Mouse (Mus musculus): ENCODE measurements around the gene Spag7. TPM values are rescaled to one million over a fixed set of nuclear protein-coding genes. Genes with fewer than 3 reads are reported as not detected.

Spag7 gene
- 36.9 and 38.6 TPM in 2 replicates for total RNA-seq (2015; ENCODE audit: low replicate concordance)
- total RNA-seq (2017; ENCODE audit: low replicate concordance), result 11.1 and 38.0 TPM in 2 replicates

- ATAC-seq (replicated peaks; ENCODE audit: low FRiP score, poor library complexity, severe bottlenecking), result peak; percentile 86
These were observed at the start of gene Spag7 for GRCm38 (mm10) chr11:70668771-70669505. Gene Spag7, minus strand, starts transcription at chr11:70669416.

- ATAC-seq (replicated peaks; ENCODE audit: low FRiP score, poor library complexity, severe bottlenecking), result no peak
These were observed 49.3 kb upstream of the Spag7 start for GRCm38 (mm10) chr11:70718481-70718880.

GRCm38 (mm10) chr11:70715832-70716231 is 46.6 kb upstream of the Spag7 start:
- ATAC-seq (replicated peaks; ENCODE audit: low FRiP score, poor library complexity, severe bottlenecking), result no peak

GRCm38 (mm10) chr11:70713222-70713621 is 44.0 kb upstream of the Spag7 start:
- no peak for ATAC-seq (replicated peaks; ENCODE audit: low FRiP score, poor library complexity, severe bottlenecking)

GRCm38 (mm10) chr11:70711026-70711425 is 41.8 kb upstream of the Spag7 start:
- no peak for ATAC-seq (replicated peaks; ENCODE audit: low FRiP score, poor library complexity, severe bottlenecking)

- no peak for ATAC-seq (replicated peaks; ENCODE audit: low FRiP score, poor library complexity, severe bottlenecking)
These were observed 36.9 kb upstream of the Spag7 start for GRCm38 (mm10) chr11:70706127-70706526.

GRCm38 (mm10) chr11:70702781-70703180 is 33.6 kb upstream of the Spag7 start:
- no peak for ATAC-seq (replicated peaks; ENCODE audit: low FRiP score, poor library complexity, severe bottlenecking)

- ATAC-seq (replicated peaks; ENCODE audit: low FRiP score, poor library complexity, severe bottlenecking), result no peak
These were observed 32.9 kb upstream of the Spag7 start for GRCm38 (mm10) chr11:70701984-70702733.

- no peak for ATAC-seq (replicated peaks; ENCODE audit: low FRiP score, poor library complexity, severe bottlenecking)
These were observed 32.2 kb upstream of the Spag7 start for GRCm38 (mm10) chr11:70701221-70701955.

- peak; percentile 33; the same call in 1 of the 2 replicates for ATAC-seq (replicated peaks; ENCODE audit: low FRiP score, poor library complexity, severe bottlenecking)
These were observed 31.4 kb upstream of the Spag7 start for GRCm38 (mm10) chr11:70700613-70701012.

GRCm38 (mm10) chr11:70699722-70700556 is 30.7 kb upstream of the Spag7 start, which contains the start of the genes Inca1 and Kif1c:
Gene Inca1, minus strand, starts transcription at chr11:70700155.
Gene Kif1c, plus strand, starts transcription at chr11:70700548.
- peak; percentile 97 for ATAC-seq (replicated peaks; ENCODE audit: low FRiP score, poor library complexity, severe bottlenecking)

GRCm38 (mm10) chr11:70699051-70699450 is 29.8 kb upstream of the Spag7 start:
- ATAC-seq (replicated peaks; ENCODE audit: low FRiP score, poor library complexity, severe bottlenecking), result no peak

GRCm38 (mm10) chr11:70697376-70697775 is 28.2 kb upstream of the Spag7 start:
- no peak for ATAC-seq (replicated peaks; ENCODE audit: low FRiP score, poor library complexity, severe bottlenecking)

- ATAC-seq (replicated peaks; ENCODE audit: low FRiP score, poor library complexity, severe bottlenecking), result no peak
These were observed 24.3 kb upstream of the Spag7 start for GRCm38 (mm10) chr11:70693504-70693903.

- ATAC-seq (replicated peaks; ENCODE audit: low FRiP score, poor library complexity, severe bottlenecking), result no peak
These were observed 20.4 kb upstream of the Spag7 start for GRCm38 (mm10) chr11:70689578-70689977.

- ATAC-seq (replicated peaks; ENCODE audit: low FRiP score, poor library complexity, severe bottlenecking), result no peak
These were observed 19.2 kb upstream of the Spag7 start for GRCm38 (mm10) chr11:70688372-70688771.

- ATAC-seq (replicated peaks; ENCODE audit: low FRiP score, poor library complexity, severe bottlenecking), result peak; percentile 63
These were observed 18.5 kb upstream of the Spag7 start, which contains the start of gene Camta2 for GRCm38 (mm10) chr11:70687601-70688199. Gene Camta2, minus strand, starts transcription at chr11:70688105.

- 0 out of 2 replicates have a peak, but pooled peaks have one; percentile 47 for ATAC-seq (replicated peaks; ENCODE audit: low FRiP score, poor library complexity, severe bottlenecking)
These were observed 17.8 kb upstream of the Spag7 start for GRCm38 (mm10) chr11:70686901-70687566.

All from erythroid progenitor cell, adult 5-6 weeks (primary cell).